Mouse (Mus musculus): Measurements from ENCODE around the gene Foxo1.

The Foxo1 gene

DNA sequence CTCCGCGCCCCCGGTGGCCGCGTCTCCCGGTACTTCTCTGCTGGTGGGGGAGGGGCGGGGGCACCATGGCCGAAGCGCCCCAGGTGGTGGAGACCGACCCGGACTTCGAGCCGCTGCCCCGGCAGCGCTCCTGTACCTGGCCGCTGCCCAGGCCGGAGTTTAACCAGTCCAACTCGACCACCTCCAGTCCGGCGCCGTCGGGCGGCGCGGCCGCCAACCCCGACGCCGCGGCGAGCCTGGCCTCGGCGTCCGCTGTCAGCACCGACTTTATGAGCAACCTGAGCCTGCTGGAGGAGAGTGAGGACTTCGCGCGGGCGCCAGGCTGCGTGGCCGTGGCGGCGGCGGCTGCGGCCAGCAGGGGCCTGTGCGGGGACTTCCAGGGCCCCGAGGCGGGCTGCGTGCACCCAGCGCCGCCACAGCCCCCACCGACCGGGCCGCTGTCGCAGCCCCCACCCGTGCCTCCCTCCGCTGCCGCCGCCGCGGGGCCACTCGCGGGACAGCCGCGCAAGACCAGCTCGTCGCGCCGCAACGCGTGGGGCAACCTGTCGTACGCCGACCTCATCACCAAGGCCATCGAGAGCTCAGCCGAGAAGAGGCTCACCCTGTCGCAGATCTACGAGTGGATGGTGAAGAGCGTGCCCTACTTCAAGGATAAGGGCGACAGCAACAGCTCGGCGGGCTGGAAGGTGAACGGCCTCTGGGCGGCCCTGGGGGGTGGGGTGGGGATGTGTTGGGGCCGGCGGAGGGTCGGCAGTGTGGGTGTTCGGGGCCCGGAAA, 789 bp downstream of the Foxo1 start:
- DNase-seq (ENCODE audit: low read depth), result peak; percentile 58

DNA sequence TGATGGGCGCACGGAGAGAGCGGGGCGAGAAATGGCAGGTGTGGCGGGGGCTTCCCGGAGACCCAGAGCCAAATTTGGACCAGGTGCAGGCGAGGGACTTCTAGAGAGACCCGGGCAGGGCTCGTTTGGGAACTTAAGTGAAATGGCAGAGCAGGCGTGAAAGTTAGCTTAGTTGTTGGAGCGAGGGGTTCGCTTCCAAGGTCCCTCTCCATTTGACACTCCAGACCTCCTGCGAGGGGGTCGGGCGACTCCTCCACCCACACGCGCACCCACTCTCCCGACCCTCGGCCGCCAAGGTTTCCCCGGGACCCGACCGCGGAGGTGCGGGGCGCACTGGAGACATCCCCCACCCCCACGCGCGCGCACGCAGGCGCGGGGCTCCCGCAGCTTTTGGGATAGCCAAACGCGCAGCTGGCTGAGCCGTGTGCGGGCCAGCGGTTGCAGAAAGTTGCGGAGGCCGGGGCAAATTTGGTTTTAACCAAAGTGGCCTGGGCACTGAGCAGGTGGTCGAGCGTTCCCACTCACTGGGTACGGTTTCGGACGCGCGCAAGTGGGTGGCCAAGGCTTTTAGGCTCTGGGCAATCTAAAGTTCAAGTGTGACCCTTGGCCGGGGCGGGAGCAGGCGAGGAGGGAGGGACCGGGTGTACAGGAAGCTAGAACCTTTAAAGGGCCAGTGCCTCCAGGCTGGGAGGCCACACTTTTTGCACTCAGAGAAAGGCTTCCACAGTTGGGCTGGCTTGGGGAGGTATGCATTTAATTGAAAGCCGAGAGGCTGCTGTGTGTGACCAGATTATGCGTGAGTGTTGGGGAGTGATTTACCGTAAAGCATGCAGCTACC, 1.6 kb downstream of the Foxo1 start:
- peak; percentile 69 for DNase-seq (ENCODE audit: low read depth)

DNA sequence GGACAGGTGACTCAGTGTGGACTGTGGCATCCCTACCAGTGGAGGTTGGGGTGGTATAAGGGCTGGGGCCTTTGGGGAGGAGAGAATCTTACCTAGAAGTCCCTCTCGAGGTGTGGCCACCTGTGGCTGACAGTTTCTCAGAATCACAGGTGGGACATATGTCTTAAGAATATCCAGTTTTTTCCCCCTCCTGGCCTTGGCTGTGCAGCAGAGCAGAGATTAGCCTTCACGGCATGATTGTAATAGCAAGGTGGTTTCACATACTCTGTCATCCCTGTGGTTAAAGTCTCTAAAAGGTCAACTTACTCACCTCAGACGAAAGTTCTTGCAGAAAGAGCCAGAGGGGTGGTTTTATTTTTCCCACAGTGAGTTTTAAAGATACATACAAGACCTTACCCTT, 2.4 kb downstream of the Foxo1 start:
- peak; percentile 61 for DNase-seq (ENCODE audit: low read depth)

DNA sequence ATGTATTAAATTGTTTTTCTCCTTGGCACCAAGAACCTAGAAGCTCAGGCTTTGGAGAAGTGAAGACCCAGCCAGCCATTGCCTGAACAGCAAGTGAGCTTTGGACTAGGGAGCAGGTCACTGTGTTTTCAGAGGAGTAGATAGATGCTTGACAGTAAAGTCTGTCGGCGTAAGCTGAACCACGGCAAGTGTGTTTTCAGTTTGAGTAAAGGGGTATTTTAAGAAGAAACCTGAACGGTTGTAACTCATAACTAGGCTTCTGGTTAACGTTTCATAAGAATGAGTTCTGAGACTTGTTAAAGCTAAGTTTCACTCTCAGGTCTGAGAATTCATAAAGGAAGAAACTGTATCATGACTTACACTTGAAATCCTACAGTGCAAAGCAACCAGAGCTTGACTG, 3.2 kb downstream of the Foxo1 start:
- DNase-seq (ENCODE audit: low read depth), result no peak

DNA sequence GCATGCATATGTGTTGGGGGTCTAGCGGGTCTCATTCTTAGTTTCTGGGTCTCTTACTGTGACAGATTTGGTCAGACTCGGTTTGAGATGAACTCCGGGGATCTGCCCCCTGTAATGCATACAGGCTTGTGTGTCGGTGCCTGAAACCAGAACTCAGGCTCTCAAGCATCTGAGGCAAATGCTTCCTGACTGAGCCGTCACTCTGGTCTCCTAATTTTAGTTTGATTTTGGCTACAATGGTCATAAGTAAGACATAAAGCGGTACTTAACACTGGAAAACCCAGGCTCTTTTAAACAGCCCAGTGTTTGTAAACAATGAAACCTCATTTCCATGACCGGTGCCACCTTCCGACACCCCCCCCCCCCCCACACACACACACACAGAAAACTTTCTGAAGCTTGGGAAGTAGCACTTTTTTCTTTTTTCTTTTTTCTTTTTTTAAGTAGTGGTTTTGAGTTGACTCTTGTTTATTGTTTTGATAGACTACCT, 4.3 kb downstream of the Foxo1 start:
- DNase-seq (ENCODE audit: low read depth), result peak; percentile 62

DNA sequence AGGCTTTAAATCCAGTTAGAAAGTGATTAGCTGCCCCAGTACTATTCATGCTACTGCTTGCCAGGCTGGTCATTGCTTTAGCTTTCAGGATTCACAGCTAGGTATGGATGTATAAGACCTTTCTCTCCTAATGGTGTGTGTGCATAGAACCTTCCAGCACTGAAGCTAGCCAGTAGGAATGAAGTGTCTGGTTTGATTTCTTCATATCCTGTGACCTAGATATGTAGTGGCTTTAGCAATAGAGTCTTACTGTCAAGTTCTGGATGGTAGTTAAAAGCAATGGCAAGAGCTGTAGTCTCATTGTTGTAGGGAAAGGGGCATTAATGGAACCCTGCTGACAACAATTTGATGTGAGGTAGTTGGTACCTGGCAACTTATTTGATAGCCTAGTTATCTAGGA, 6.3 kb downstream of the Foxo1 start:
- peak; percentile 43 for DNase-seq (ENCODE audit: low read depth)

DNA sequence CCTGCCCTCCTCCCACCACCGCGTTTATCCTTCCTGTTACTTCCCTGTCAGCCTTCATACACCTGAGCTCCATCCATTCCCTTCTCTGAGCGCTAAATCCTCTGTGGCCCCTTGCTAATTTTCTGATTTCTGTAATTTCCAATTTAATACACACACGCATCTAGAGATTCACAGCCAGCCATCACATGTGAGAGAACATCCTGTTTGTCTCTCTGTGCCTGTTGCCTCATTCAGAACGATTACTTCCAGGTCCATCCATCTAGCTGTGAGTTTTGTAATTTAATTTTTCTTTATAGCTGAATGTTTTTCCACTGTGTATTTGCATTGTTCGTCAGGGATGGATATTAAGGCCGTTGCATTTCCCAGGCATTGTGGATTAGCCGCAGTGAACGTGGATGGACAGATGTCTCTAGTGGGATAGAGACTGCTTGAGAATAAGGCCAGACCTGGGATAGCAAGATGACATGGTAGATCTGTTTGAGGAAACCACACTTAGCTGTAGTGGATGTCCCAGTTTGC, 7.0 kb downstream of the Foxo1 start:
- peak; percentile 56 for DNase-seq (ENCODE audit: low read depth)

DNA sequence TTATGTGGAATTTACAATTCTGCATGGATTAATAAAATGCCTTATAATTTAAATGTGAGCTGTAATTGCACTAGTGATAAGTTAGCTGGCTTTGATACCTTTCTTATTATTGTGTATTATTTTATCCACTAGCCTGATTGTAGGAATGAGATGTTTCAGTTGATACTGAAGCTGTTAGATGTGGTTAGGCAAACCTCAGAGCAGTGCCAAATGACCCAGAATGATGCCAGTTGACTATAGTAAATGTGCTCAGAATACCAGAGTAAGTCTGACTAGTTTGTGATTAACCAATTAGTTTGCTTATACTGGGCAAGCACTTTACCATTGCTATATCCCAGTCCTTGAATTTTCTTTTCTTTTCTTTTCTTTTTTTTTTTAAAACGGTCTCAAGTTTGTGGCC, 12.5 kb downstream of the Foxo1 start:
- peak; percentile 55 for DNase-seq (ENCODE audit: low read depth)

DNA sequence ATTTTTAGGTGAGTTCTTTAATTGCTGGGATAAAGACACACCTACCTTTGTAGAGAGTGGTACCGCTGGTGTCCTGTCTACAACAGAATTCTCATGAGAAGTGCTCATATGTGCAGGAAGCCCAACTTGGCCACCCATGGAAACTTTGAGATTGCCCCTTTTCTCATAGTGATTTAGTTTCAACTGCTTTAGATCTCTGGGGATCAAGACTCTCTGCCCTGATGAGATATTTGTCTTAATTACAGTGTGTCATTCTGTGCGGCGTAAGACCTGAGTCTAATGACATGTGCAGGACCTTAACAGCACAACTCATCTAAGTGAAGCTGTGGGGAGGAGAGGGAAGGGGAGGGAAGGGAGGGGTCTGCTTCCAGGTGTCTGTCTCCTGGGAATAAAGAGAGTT, 13.7 kb downstream of the Foxo1 start:
- DNase-seq (ENCODE audit: low read depth), result no peak

DNA sequence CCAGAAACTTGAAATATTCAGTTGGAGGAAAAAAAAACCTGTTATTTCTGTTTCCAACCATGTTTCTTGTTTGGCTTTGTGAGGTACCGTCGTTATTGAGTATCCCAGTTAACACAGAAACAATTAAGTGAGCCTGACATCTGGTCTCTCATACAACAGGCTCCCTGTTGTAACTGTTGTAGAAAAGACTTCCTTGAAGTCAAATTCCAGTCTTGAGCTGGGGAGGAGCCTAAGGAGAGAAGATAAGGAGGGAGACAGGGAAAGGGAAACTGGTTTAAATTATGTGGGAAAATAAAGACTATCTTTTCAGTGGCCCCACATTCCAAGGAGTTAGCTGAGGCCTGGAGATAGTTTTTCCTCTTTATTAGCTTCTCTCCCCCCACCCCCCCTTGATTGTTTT, 14.2 kb downstream of the Foxo1 start:
- DNase-seq (ENCODE audit: low read depth), result no peak

DNA sequence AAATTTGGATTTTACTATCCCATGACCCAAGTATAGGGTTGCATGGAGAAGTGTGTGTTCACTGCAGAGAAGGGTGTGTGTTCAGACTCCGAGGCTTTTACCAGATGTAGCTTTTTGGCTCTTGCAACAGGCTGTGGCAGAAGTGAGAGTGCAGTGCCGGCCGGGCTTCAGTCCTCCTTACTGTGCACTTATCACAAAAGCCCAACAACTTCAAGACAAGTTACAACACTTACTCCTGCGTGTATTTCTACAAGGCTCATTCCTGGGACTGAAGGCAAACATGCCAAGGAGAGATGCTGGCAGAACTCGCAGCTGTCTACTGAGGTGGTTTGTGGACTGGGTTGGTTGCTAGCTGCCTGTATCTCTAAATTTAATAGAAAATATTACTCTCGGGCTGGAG, 15.4 kb downstream of the Foxo1 start:
- no peak for DNase-seq (ENCODE audit: low read depth)

DNA sequence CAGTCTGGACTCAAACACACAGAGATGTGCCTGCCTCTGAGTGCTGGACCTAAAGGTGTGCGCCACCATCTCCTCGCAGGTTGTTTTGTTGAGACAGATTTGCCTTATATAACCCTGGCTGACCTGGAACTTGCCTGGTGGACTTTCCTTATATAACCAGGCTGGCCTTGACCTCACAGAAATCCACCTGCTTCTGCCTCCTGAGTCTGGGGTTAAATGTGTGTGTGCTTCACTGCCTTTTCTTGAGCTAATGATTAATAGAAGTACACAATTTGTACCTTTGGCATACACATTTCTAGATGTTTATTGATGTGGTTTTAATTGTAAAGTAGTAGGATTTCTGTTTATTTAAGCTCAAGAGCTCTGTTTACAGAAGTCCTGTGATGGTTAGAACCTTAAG, 22.7 kb downstream of the Foxo1 start:
- no peak for DNase-seq (ENCODE audit: low read depth)

DNA sequence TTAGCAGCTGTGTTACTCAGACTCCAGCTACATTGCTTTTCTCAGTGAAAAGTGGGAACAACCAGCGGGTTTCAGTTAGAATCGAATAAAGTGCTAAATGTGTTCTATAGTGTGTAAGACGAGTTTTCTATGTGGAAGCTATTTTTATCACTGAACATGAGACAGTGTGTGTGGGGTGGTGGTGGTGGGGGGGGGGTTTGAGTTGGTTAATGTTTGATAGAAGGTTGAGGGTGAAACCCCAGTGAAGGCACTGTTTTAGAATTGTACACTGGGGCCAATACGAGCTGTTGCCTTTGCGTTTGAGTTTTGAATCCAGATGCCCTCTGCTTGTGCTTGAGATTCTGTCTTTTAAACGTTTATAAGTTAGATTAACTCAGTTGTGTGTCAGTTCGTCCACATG, 24.4 kb downstream of the Foxo1 start:
- DNase-seq (ENCODE audit: low read depth), result no peak

DNA sequence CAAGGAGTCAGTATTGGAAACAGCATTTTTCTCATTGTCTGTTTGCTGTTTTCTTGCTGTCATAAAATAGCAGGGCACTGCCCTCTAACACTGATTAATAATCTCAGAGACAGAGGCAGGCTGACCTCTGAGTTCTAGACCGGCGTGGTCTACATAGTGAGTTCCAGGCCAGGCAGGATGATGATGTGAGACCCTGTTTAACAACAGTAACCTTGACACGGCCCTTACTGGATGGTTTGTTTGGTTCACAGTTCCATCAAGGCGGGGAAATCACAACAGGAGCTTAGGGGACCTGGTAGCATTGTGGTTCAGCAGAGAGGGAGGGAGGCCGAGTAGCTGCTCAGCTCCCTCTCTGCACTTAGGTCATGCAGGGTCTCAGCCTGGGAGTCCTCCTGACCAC, 25.8 kb downstream of the Foxo1 start:
- DNase-seq (ENCODE audit: low read depth), result no peak

DNA sequence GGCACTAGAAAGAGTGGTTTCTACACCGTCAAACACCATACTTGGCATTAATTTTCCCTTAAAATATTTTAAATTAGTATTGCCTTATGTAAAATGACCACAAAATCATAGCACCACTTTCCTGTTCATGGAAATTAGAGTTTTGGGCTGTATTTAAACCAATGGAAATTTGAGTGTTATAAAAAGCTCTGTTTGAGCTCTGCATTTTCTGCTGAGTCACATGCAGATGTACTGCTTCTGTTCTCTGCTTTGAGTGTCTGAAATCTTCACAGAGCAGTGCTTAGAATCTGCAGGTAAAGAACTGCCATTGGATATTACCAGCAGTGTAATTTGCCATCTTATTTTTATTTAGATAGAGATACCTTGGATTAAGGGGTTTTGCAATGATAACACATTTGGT, 27.6 kb downstream of the Foxo1 start:
- no peak for DNase-seq (ENCODE audit: low read depth)

DNA sequence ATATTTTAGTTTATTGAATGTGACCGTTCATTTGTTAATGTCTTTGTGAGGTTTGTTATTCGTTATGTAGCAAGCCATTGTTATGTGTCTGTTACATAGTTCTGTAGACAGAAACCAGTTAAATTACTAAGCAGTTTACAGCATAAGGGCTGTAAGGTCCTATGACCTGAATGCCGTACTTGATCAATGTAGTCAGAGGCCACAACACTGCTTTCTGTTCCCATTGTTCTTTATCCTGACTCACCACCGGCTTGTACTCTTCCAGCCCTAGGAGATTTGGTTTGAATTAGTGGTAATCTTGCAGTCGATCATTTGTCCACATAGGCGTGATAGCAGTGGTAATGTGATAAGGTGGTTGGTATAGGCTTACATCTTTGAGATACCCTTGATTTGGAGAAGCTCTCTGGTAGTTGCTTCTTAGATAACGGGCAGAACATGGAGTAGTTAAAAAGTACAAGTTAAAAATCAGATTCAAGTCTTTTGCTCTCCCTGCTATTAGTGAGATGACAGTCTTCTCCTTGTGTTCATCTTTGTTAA, 28.2 kb downstream of the Foxo1 start:
- no peak for DNase-seq (ENCODE audit: low read depth)

DNA sequence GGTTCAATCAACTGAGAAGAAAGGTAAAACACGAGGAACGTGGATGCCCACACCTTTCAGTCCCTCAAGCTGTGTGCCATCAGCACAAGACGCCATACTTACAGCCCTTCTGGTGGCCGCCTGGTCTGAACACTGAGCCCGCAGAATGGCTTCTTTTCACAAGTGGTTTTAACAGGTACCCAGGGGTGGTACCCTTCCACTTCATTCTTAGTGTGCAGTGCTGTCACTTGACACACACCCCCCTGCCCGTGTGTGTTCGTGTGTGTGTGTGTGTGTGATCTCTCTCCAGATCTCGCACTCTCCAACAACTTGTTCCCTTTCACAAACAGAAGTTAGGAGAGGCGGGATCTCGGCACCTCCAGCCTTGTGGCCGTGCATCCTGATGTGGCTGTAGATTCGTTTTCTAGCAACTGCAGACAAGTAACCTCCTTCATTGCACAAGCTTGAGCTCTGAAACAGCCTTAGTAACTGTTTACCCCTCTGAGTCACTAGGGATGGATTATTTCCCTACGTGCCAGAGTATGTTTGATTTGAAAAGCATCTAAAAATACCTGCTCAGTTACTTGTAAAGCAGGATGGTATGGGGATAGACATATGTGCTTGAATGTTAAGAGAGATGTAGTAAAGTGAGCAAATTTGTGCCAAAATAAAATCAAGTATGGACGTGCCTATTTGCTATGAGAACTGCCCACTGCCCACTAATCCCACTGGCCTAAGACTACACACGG, 29.3 kb downstream of the Foxo1 start:
- DNase-seq (ENCODE audit: low read depth), result no peak

DNA sequence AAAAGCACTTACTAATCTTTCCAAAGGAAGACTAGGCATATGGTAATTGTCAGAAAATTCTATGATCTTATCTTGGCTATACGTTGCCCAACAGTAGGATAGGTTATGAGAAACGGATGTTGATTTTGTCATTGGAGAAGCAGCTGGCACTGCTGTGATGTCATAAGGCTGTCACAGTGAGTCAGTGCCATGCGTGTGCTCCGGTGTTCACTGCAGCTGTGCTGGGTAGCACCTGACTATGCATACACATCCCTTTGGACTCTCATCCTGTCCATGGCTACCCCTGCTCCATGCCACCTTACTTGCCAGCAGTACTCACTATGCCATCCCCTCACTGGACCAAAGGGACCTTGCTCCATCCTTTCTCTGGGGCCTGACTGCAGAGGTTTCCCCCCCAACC, 30.5 kb downstream of the Foxo1 start:
- peak; percentile 62 for DNase-seq (ENCODE audit: low read depth)

DNA sequence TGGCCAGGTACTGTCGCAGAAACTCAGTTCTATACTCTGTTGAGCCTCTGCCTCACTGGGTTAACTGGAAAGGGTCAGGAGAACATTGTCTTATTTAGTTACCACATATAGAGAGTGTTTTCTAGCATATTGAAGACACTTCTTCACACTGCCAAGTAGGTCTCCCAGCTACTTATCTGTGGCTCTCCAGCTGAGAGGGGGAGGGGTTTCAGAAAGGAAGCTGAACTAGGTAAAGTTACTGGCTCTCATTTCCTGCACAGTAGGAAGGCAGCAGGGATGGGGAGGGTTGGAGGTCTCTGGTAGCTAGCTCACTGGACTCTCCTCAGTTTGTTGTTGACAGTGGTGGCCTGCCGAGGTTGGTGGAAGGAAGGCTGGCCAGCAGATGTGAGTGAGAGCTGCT, 31.2 kb downstream of the Foxo1 start:
- peak; percentile 60 for DNase-seq (ENCODE audit: low read depth)

DNA sequence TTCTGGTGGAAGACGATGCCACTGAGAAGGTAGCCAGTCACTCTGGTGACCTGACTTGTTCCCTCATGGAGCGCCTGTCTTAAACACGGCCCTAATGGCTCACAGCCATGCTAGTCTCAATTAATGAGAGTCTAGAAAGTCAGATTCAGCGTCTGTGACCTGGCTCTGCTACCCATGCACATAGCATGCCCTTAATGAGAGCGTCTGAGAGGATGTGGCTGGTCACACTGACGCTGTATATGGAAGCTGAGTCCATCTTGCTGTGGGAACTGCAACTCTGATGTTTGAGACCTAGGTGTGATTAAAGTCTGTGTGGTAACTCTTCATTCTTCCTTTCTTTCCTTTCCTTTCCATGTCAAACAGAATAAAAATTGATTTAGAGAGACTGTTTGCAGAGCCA, 32.4 kb downstream of the Foxo1 start:
- DNase-seq (ENCODE audit: low read depth), result no peak

DNA sequence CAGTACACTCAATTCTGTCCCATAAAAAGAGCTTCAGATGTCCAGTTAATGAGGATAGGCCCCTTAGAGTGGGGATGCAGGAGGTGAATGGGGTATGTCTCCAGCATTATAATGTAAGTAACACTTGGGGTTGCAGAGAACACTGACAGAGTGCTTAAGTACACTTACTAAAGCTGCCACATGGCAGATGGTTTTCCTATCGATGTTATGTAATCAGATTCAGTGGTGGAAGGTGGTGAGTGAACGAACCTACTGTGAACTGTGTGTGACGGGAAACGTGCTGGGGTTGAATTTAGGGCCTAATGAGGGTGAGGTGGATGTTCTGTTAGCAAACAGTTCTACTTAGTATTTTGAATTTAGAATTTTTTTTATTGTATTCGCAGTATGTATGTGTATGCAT, 35.2 kb downstream of the Foxo1 start:
- no peak for DNase-seq (ENCODE audit: low read depth)

Data from naive thymus-derived CD4-positive, alpha-beta T cell, adult 2 months (primary cell).